Mouse (Mus musculus) CH12.LX (cell line): ENCODE measurements around the gene Mrtfa. TPM values are rescaled to one million over a fixed set of nuclear protein-coding genes. Genes with fewer than 3 reads are reported as not detected.

ENCODE experiments used
- DNase-seq: peaks from one replicate; pipeline ENCODE4 v3.0.0-alpha.2; 2013; ENCODE audit errors: extremely low read depth
- H3K27ac ChIP-seq: 2 replicates; pipeline ENCODE4 v1.5.1; 2012; ENCODE audit warnings: low read depth, mild to moderate bottlenecking, control low read depth, moderate library complexity; ENCODE audit not compliant: insufficient read depth
- H3K27me3 ChIP-seq: replicated peaks from 2 replicates; pipeline ENCODE3; 2012; ENCODE audit warnings: inconsistent platforms
- H3K36me3 ChIP-seq, 2 experiments: replicated peaks in 1 of 2; 2 replicates each; pipeline versions ENCODE3 to v1.6.1; 2012; ENCODE audit warnings: inconsistent platforms in 1 of 2, low read length in 1 of 2, mild to moderate bottlenecking in 1 of 2, mixed read lengths in 1 of 2, moderate library complexity in 1 of 2; ENCODE audit not compliant: control insufficient read depth in 1 of 2, insufficient read depth in 1 of 2
- H3K4me1 ChIP-seq, 2 experiments: 2 replicates each; pipeline ENCODE4 v1.6.1; 2012; ENCODE audit warnings: inconsistent platforms in 1 of 2, moderate library complexity in 1 of 2; ENCODE audit not compliant: insufficient read depth in 2 of 2, control insufficient read depth in 1 of 2
- H3K4me2 ChIP-seq: 2 replicates; pipeline ENCODE4 v1.6.1; 2012; ENCODE audit warnings: low read depth, mild to moderate bottlenecking, control low read depth; ENCODE audit not compliant: poor library complexity, insufficient read depth, severe bottlenecking
- H3K4me3 ChIP-seq, 3 experiments: fragments of 150-350 bp in 1 of 3; sonication (generic) in 1 of 3; replicated peaks in 1 of 3; 2 replicates each; pipeline versions ENCODE3 to v1.5.1; 2011 to 2012; ENCODE audit warnings: low read depth in 2 of 3, low read length in 2 of 3, mild to moderate bottlenecking in 2 of 3, moderate library complexity in 2 of 3, control low read depth in 1 of 3, improper control_type of control experiment in 1 of 3, inconsistent platforms in 1 of 3, mixed read lengths in 1 of 3; ENCODE audit not compliant: poor library complexity in 1 of 3
- H3K79me2 ChIP-seq: replicated peaks from 2 replicates; pipeline ENCODE4 v1.6.1; 2012; ENCODE audit warnings: mild to moderate bottlenecking, moderate library complexity; ENCODE audit not compliant: control insufficient read depth, poor library complexity, insufficient read depth, severe bottlenecking; ENCODE audit errors: extremely low read depth
- H3K9ac ChIP-seq: 2 replicates; pipeline ENCODE4 v1.6.1; 2012; ENCODE audit warnings: low read depth, mild to moderate bottlenecking, control low read depth, moderate library complexity; ENCODE audit not compliant: insufficient read depth
- H3K9me3 ChIP-seq: replicated peaks from 2 replicates; pipeline ENCODE3; 2012; ENCODE audit warnings: low read length, inconsistent platforms, mixed read lengths
- BHLHE40 ChIP-seq: IDR thresholded peaks from 2 replicates; pipeline ENCODE4 v1.6.1; 2011; ENCODE audit warnings: mild to moderate bottlenecking, low read depth, low read length, improper control_type of control experiment
- CHD1 ChIP-seq: IDR thresholded peaks from 2 replicates; pipeline ENCODE4 v1.6.1; 2012; ENCODE audit warnings: low read depth, low read length, improper control_type of control experiment, inconsistent platforms
- CTCF ChIP-seq, 2 experiments: IDR thresholded peaks in 1 of 2; conservative IDR thresholded peaks in 1 of 2; 2 replicates each; pipeline ENCODE4 v1.5.1; 2011 to 2012; ENCODE audit warnings: low read depth in 2 of 2, low read length in 2 of 2, improper control_type of control experiment in 1 of 2, inconsistent platforms in 1 of 2, mild to moderate bottlenecking in 1 of 2, moderate library complexity in 1 of 2
- E2F4 ChIP-seq: IDR thresholded peaks from 2 replicates; pipeline ENCODE4 v1.6.1; 2011; ENCODE audit warnings: low read depth, low read length, improper control_type of control experiment; ENCODE audit not compliant: insufficient replicate concordance
- ELF1 ChIP-seq: IDR thresholded peaks from 2 replicates; pipeline ENCODE4 v1.6.1; 2014; ENCODE audit warnings: low read depth, mild to moderate bottlenecking, inconsistent platforms, low read length, improper control_type of control experiment
- EP300 ChIP-seq: IDR thresholded peaks from 2 replicates; pipeline ENCODE4 v1.6.1; 2011; ENCODE audit warnings: low read length, improper control_type of control experiment
- ETS1 ChIP-seq: conservative IDR thresholded peaks from 2 replicates; pipeline ENCODE4 v1.6.1; 2012; ENCODE audit warnings: low read depth, mild to moderate bottlenecking, inconsistent platforms, low read length, improper control_type of control experiment, moderate library complexity
- GABPA ChIP-seq: IDR thresholded peaks from 2 replicates; pipeline ENCODE4 v1.6.1; 2012; ENCODE audit warnings: low read depth, low read length, improper control_type of control experiment, inconsistent platforms; ENCODE audit not compliant: insufficient replicate concordance
- HCFC1 ChIP-seq: IDR thresholded peaks from 2 replicates; pipeline ENCODE4 v1.6.1; 2012; ENCODE audit warnings: low read depth, mild to moderate bottlenecking, inconsistent platforms, low read length, improper control_type of control experiment
- JUN ChIP-seq: IDR thresholded peaks from 2 replicates; pipeline ENCODE4 v1.6.1; 2011; ENCODE audit warnings: low read depth, mild to moderate bottlenecking, low read length, improper control_type of control experiment, moderate library complexity; ENCODE audit not compliant: insufficient read depth
- JUND ChIP-seq: conservative IDR thresholded peaks from 2 replicates; pipeline ENCODE4 v1.6.1; 2011; ENCODE audit warnings: low read depth, low read length, improper control_type of control experiment
- KAT2A ChIP-seq: IDR thresholded peaks from 2 replicates; pipeline ENCODE4 v1.6.1; 2012; ENCODE audit warnings: low read length, improper control_type of control experiment, inconsistent platforms; ENCODE audit not compliant: insufficient replicate concordance
- MAFK ChIP-seq: IDR thresholded peaks from 2 replicates; pipeline ENCODE4 v1.6.1; 2011; ENCODE audit warnings: low read length, improper control_type of control experiment; ENCODE audit not compliant: insufficient replicate concordance
- MAX ChIP-seq: IDR thresholded peaks from 2 replicates; pipeline ENCODE4 v1.6.1; 2011; ENCODE audit warnings: low read length, improper control_type of control experiment
- MEF2A ChIP-seq: IDR thresholded peaks from 2 replicates; pipeline ENCODE4 v1.6.1; 2014; ENCODE audit warnings: low read depth, mild to moderate bottlenecking, inconsistent platforms, low read length, improper control_type of control experiment, borderline replicate concordance
- MXI1 ChIP-seq: IDR thresholded peaks from 2 replicates; pipeline ENCODE4 v1.6.1; 2011; ENCODE audit warnings: mild to moderate bottlenecking, low read depth, low read length, improper control_type of control experiment
- NRF1 ChIP-seq: IDR thresholded peaks from 2 replicates; pipeline ENCODE4 v1.6.1; 2014; ENCODE audit warnings: low read depth, mild to moderate bottlenecking, inconsistent platforms, low read length, improper control_type of control experiment, moderate library complexity
- POLR2A ChIP-seq: IDR thresholded peaks from 2 replicates; pipeline ENCODE4 v1.6.1; 2011; ENCODE audit warnings: low read depth, mild to moderate bottlenecking, improper control_type of control experiment, low read length
- POLR2AphosphoS2 ChIP-seq: IDR thresholded peaks from 2 replicates; pipeline ENCODE4 v1.6.1; 2011; ENCODE audit warnings: low read depth, low read length, improper control_type of control experiment
- RAD21 ChIP-seq: IDR thresholded peaks from 2 replicates; pipeline ENCODE4 v1.6.1; 2011; ENCODE audit warnings: low read depth, mild to moderate bottlenecking, low read length, improper control_type of control experiment, moderate library complexity
- RCOR1 ChIP-seq: conservative IDR thresholded peaks from 2 replicates; pipeline ENCODE4 v1.6.1; 2012; ENCODE audit warnings: low read depth, mild to moderate bottlenecking, inconsistent platforms, low read length, improper control_type of control experiment
- SIN3A ChIP-seq: IDR thresholded peaks from 2 replicates; pipeline ENCODE4 v1.6.1; 2012; ENCODE audit warnings: low read length, improper control_type of control experiment, inconsistent platforms
- SMC3 ChIP-seq: IDR thresholded peaks from 2 replicates; pipeline ENCODE4 v1.6.1; 2011; ENCODE audit warnings: low read depth, low read length, improper control_type of control experiment
- TBP ChIP-seq: conservative IDR thresholded peaks from 2 replicates; pipeline ENCODE4 v1.6.1; 2011; ENCODE audit warnings: low read depth, low read length, improper control_type of control experiment
- USF2 ChIP-seq: conservative IDR thresholded peaks from 2 replicates; pipeline ENCODE4 v1.6.1; 2011; ENCODE audit warnings: low read depth, low read length, improper control_type of control experiment
- ZC3H11A ChIP-seq: IDR thresholded peaks from 2 replicates; pipeline ENCODE4 v1.6.1; 2012; ENCODE audit warnings: low read depth, mild to moderate bottlenecking, inconsistent platforms, low read length, improper control_type of control experiment
- ZKSCAN1 ChIP-seq: IDR thresholded peaks from 2 replicates; pipeline ENCODE4 v1.6.1; 2012; ENCODE audit warnings: low read depth, inconsistent platforms, low read length, improper control_type of control experiment, borderline replicate concordance
- ZMIZ1 ChIP-seq: IDR thresholded peaks from 2 replicates; pipeline ENCODE4 v1.6.1; 2012; ENCODE audit warnings: low read depth, mild to moderate bottlenecking, inconsistent platforms, low read length, improper control_type of control experiment
- ZNF384 ChIP-seq: IDR thresholded peaks from 2 replicates; pipeline ENCODE4 v1.6.1; 2012; ENCODE audit warnings: low read depth, low read length, improper control_type of control experiment, inconsistent platforms
- dilution Hi-C: fragments of 300-500 bp; cut with MboI; formaldehyde crosslinking; loops from 2 replicates; pipeline ENCODE4 v1.14.3; 2020; ENCODE audit warnings: low sequenced_read_pairs; ENCODE audit not compliant: extremely low pct_unique_long_range_greater_than_20kb, extremely low pct_ligation_motif_present
- in situ Hi-C: fragments of 300-500 bp; cut with MboI; formaldehyde crosslinking; loops from 3 replicates; pipeline ENCODE4 v1.14.3; 2019; ENCODE audit warnings: low sequenced_read_pairs, low pct_ligation_motif_present, low pct_unique_long_range_greater_than_20kb, mixed read lengths
- polyA plus RNA-seq: library from polyadenylated mRNA; unstranded; fragments of >175 nt; gene quantifications from 2 replicates; pipeline ENCODE4 v1.2.1, GENCODE M21; 2012; ENCODE audit warnings: low read depth; ENCODE audit not compliant: insufficient read length
- total RNA-seq, 2 experiments: library from RNA; depleted of rRNA; stranded (reverse); fragments of 300-350 nt in 1 of 2; fragments of >200 nt in 1 of 2; gene quantifications; 2 replicates each; pipeline ENCODE4 v1.2.3; 2012 to 2014

Gene Mrtfa
- total and polyA plus RNA-seq, 3 experiments, result 4.6 to 23.2 (median 8.2) TPM

DNA sequence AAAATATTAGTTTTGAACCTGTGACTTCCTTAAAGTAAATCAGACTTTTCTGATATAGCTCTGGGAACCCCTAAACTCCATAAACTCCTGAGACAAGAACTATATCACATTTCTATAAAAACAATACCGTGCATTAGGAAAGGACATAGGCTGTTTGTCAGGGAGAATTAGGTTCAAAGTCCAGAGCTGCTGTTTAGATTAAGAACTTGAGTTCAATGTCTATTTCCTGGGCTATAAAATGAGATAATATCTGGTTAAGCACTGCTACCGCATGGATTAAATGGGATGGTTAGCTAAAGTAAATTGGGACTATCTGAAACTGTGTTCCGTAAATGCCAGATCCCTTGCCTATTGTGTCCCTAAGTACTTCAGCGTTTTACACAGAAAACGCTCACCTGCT lies 50.6 kb downstream of the Mrtfa start:
- no peak for DNase-seq
- Histone ChIP-seq H3K4me2 (no peak overlapping the region), H3K27me3 (no peaks in the 10 kb centered on the region), H3K27ac (no peak overlapping the region), H3K4me1 (no peaks in the 10 kb centered on the region), H3K9ac (no peak overlapping the region)
- dilution Hi-C loops (no loop called here), in situ Hi-C loops (no loop called here)
- TF ChIP-seq RAD21 (no peak), E2F4 (no peak), GABPA (no peak), POLR2AphosphoS2 (no peak), SMC3 (no peak), JUN (no peak), ZNF384 (no peak), POLR2A (no peak), MAX (no peak), MEF2A (no peak), TBP (no peak), MXI1 (no peak), CHD1 (no peak), HCFC1 (no peak), ELF1 (no peak), BHLHE40 (no peak), USF2 (no peak), ZMIZ1 (no peak)
- TF ChIP-seq, all 38 proteins: peak for 0
- Histone ChIP-seq H3K36me3 (peaks cover 0 to 11% of the 10 kb centered on the region in 2 experiments), H3K9me3 (no peaks in the 10 kb centered on the region), H3K79me2 (no peaks in the 10 kb centered on the region; the same call in none of the 2 replicates), H3K4me3 (no peak overlapping the region)

DNA sequence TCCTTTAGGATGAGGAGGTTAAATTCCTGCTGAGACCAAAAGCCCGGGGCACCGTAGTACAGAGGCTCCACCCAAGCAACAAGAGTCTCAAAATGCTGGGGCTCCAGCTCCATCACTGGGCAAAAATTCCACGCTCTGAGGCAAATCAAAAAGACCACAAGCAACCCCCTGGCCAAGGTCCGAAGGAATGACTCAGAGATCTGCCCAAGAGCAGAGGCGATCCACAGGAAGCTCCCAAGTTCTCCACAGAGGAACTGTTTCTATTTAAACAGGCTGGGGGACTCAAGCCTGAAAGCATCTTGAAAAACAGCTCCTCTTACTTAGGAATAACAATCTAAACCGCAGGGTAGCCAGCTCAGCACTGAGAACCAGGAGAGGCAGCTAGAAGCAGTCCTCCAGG lies 53.3 kb downstream of the Mrtfa start:
- no peak overlapping the region for H3K9ac ChIP-seq
- no peaks in the 10 kb centered on the region; the same call in 1 of the 2 replicates for H3K79me2 ChIP-seq
- no peaks in the 10 kb centered on the region for H3K9me3 ChIP-seq
- H3K4me3 ChIP-seq, result no peak overlapping the region
- peaks cover 0 to 6% of the 10 kb centered on the region in 2 experiments for H3K36me3 ChIP-seq
- peaks cover 0 to 10% of the 10 kb centered on the region in 2 experiments; a peak in 1 of 4 replicates for H3K4me1 ChIP-seq
- in situ Hi-C loops, result no loop called here
- H3K4me2 ChIP-seq, result no peak overlapping the region
- no peaks in the 10 kb centered on the region for H3K27me3 ChIP-seq
- no peak for DNase-seq
- H3K27ac ChIP-seq, result no peak overlapping the region
- TF ChIP-seq POLR2A (no peak), ZKSCAN1 (no peak), NRF1 (no peak), RCOR1 (no peak), JUND (no peak), SIN3A (no peak), MAFK (no peak), CTCF (conservative IDR thresholded peaks at IDR 0.05 in 1 of 2, IDR thresholded peaks at IDR 0.05 in 1 of 2; ENCODE audit: low read depth in 2 of 2, low read length in 2 of 2) (no peak), EP300 (no peak), MXI1 (no peak), KAT2A (no peak), JUN (no peak), ZC3H11A (no peak), BHLHE40 (no peak), ETS1 (no peak)
- dilution Hi-C loops, result no loop called here
